ENCODE assay signal across 17 mouse cellular contexts in genomic region chr4:102887770-102888689, GRCm38 (mm10).
DNase-seq lines count a peak whose midpoint lies in the region; ATAC-seq and TF ChIP-seq lines count a peak whose summit lies in the region.
"Had no signal": no experiment of that assay in that cellular context is flagged by ENCODE, and none has a peak within 500 bp of the region (broad histone marks: within the 10 kb centered on the region; RNA-seq: fewer than 3 reads in every experiment).

No protein-coding gene starts in this region.

- no peak for TF ChIP-seq POLR2A in cerebellum, adult 2 months (IDR thresholded peaks at IDR 0.05; ENCODE audit: borderline replicate concordance, insufficient read depth, low read length)

- no peak overlapping the region for H3K27ac ChIP-seq in cerebellum, adult 2 months (ENCODE audit: insufficient read depth, low read length)
- H3K27ac ChIP-seq: embryonic facial prominence, embryonic 12.5 days; hindbrain, embryonic 14.5 days; midbrain, embryonic 12.5 days had no signal

- WGBS in cerebellum, adult 2 months: 89% methylated on average over 14 of the region's 14 CpGs

- H3K27me3 ChIP-seq in cerebellum, adult 2 months (ENCODE audit: control insufficient read depth, insufficient read depth, low read length): no peaks in the 10 kb centered on the region
- H3K27me3 ChIP-seq: CH12.LX; embryonic facial prominence, embryonic 12.5 days; midbrain, embryonic 12.5 days had no signal

- intact Hi-C loops in left cerebral cortex, postnatal 4 days (cut with DNase I): no loop called here
- intact Hi-C loops in left cerebral cortex, postnatal 25 days (cut with DNase I): no loop called here

- H3K4me1 ChIP-seq in cerebellum, adult 2 months (ENCODE audit: control insufficient read depth, insufficient read depth, low read length): no peaks in the 10 kb centered on the region
- H3K4me1 ChIP-seq: embryonic facial prominence, embryonic 12.5 days; midbrain, embryonic 12.5 days had no signal

- DNase-seq in left cerebral cortex, adult 11 months (ENCODE audit: low spot score): peak; percentile 53
- no peak for DNase-seq in left cerebral cortex, postnatal 4 days
- peak; percentile 38 for DNase-seq in layer of hippocampus, postnatal 10 days (ENCODE audit: low spot score in 2 of 2)
- peak; percentile 60 to 89 for DNase-seq in left cerebral cortex, postnatal 25 days (ENCODE audit: low spot score in 2 of 2)
- no peak for DNase-seq in neural tube, embryonic 10.5 days (ENCODE audit: extremely low spot score, low spot score)
- no peak for DNase-seq in cerebellum, adult 2 months
- DNase-seq: adrenal gland, postnatal 25 days; gastrocnemius, postnatal 10 days; kidney, postnatal 10 days; liver, postnatal 0 days had no signal

- no peak for ATAC-seq in activated CD4-positive, CD25-positive, alpha-beta regulatory T cell, adult 4 months
- ATAC-seq in megakaryocyte-erythroid progenitor cell, adult 5-6 weeks (replicated peaks; ENCODE audit: low FRiP score, low TSS enrichment, poor library complexity, severe bottlenecking): no peak
- ATAC-seq: intestine, embryonic 16.5 days; liver, postnatal 0 days had no signal

- no peak for TF ChIP-seq CTCF in cerebellum, adult 2 months (IDR thresholded peaks at IDR 0.05; ENCODE audit: borderline replicate concordance, insufficient read depth, low read depth, low read length)

- H3K4me3 ChIP-seq in cerebellum, adult 2 months (replicated peaks; ENCODE audit: insufficient read depth, low read depth, low read length): no peak overlapping the region
- H3K4me3 ChIP-seq: embryonic facial prominence, embryonic 12.5 days; midbrain, embryonic 12.5 days had no signal

Comparison
In these comparisons a context has a peak if more than half of its experiments do, and no peak if none do; other contexts are left out.
1. DNase-seq: peak in left cerebral cortex, adult 11 months (single experiment), layer of hippocampus, postnatal 10 days (2 of 2) and left cerebral cortex, postnatal 25 days (2 of 2); none in left cerebral cortex, postnatal 4 days (single experiment), neural tube, embryonic 10.5 days (single experiment) and cerebellum, adult 2 months (0 of 2).